Mouse (Mus musculus) midbrain, postnatal 0 days (tissue): Measurements from ENCODE around the gene Cyp2s1. TPM values are rescaled to one million over a fixed set of nuclear protein-coding genes. Genes with fewer than 3 reads are reported as not detected.
A peak's percentile ranks its signal among the peaks of the same experiment; 100 is the strongest.

Experiments used
- ATAC-seq: fragments of 200-750 bp; cut with Nextera tagmentation; 2 replicates; pipeline ENCODE4 v1.8.0; 2017; ENCODE audit warnings: moderate number of reproducible peaks, mild to moderate bottlenecking, moderate TSS enrichment, moderate library complexity; ENCODE audit not compliant: low FRiP score
- DNase-seq: peaks from one replicate; pipeline ENCODE4 v3.0.0-alpha.2; 2015; ENCODE audit warnings: low spot score
- H3K27ac ChIP-seq: fragments of 300-500 bp; sonication (generic); 2 replicates; pipeline ENCODE4 v1.5.1; 2014; ENCODE audit warnings: low read depth, mild to moderate bottlenecking, low read length, mixed read lengths
- H3K27me3 ChIP-seq: fragments of 300-500 bp; sonication (generic); 2 replicates; pipeline ENCODE4 v1.6.1; 2014; ENCODE audit warnings: low read length, control low read depth, mixed read lengths; ENCODE audit not compliant: insufficient read depth
- H3K36me3 ChIP-seq: fragments of 300-500 bp; sonication (generic); 2 replicates; pipeline ENCODE4 v1.6.1; 2014; ENCODE audit warnings: low read length, control low read depth, mixed read lengths; ENCODE audit not compliant: insufficient read depth
- H3K4me1 ChIP-seq: fragments of 300-500 bp; sonication (generic); 2 replicates; pipeline ENCODE4 v1.6.1; 2014; ENCODE audit warnings: mild to moderate bottlenecking, control low read depth, antibody characterized with exemption, low read length, mixed read lengths; ENCODE audit not compliant: insufficient read depth
- H3K4me2 ChIP-seq: fragments of 300-500 bp; sonication (generic); 2 replicates; pipeline ENCODE4 v1.6.1; 2014; ENCODE audit warnings: low read depth, mild to moderate bottlenecking, low read length, mixed read lengths; ENCODE audit not compliant: poor library complexity, severe bottlenecking
- H3K4me3 ChIP-seq: fragments of 300-500 bp; sonication (generic); 2 replicates; pipeline ENCODE4 v1.5.1; 2014; ENCODE audit warnings: low read depth, mild to moderate bottlenecking, low read length, moderate library complexity
- H3K9ac ChIP-seq: fragments of 300-500 bp; sonication (generic); replicated peaks from 2 replicates; pipeline ENCODE4 v1.6.1; 2014; ENCODE audit warnings: mild to moderate bottlenecking, low read length, moderate library complexity, mixed read lengths; ENCODE audit not compliant: poor library complexity, severe bottlenecking
- H3K9me3 ChIP-seq: fragments of 300-500 bp; sonication (generic); 2 replicates; pipeline ENCODE4 v1.6.1; 2016; ENCODE audit warnings: low read length, control low read depth
- CTCF ChIP-seq: IDR thresholded peaks from 2 replicates; pipeline ENCODE4 v1.5.1; 2016; ENCODE audit warnings: antibody characterized with exemption, mild to moderate bottlenecking
- WGBS: fragments of 180-500 bp; shearing (Covaris S2); extraction: QIAGEN DNeasy Blood & Tissue Kit; methylation state at CpG from one replicate; pipeline ENCODE4 v1.1.7; 2014; 5-methylcytosine and 5-hydroxymethylcytosine counted together
- polyA plus RNA-seq: library from polyadenylated mRNA; unstranded; fragments of >200 nt; fragmentation: Nextera tagmentation; extraction: Ambion mirVana; gene quantifications from 2 replicates; pipeline ENCODE4 v1.2.1, GENCODE M21; 2015
- total RNA-seq: library from RNA; depleted of rRNA; stranded (reverse); fragments of >200 nt; gene quantifications from 2 replicates; pipeline ENCODE4 v1.2.3, GENCODE M21; 2014

Gene Cyp2s1
- total and polyA plus RNA-seq, 2 experiments from 2014 or later: 2.5 to 3.0 TPM

DNA sequence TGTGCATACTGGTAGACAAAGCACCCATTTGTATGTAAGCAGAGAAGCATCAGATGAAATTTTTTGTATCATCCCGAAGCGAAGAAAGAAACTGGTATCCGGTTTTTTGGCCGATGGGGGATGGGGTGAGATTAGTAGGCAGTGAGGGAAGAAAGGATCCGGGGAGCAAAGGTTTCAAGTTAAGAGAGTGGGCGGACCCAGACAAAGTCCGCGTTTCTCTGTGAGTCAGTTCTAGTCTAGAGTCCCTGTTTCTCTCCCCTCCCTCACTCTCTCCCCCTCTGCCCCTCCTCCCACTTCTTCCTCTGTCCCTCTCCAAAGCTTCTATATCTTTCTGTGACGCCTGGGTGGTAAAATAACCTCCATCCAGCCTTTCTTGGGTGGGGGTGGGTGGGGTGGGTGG is 8.3 kb upstream of the Cyp2s1 start:
- H3K4me3 ChIP-seq: no peak overlapping the region
- H3K9me3 ChIP-seq: no peaks in the 10 kb centered on the region
- no peak overlapping the region for H3K9ac ChIP-seq
- no peaks in the 10 kb centered on the region for H3K4me1 ChIP-seq
- H3K4me2 ChIP-seq: no peak overlapping the region
- WGBS: 52% methylated on average over 9 of the region's 9 CpGs
- no peaks in the 10 kb centered on the region for H3K27me3 ChIP-seq
- TF ChIP-seq CTCF: no peak
- ATAC-seq (no peak), DNase-seq (no peak)
- no peaks in the 10 kb centered on the region for H3K36me3 ChIP-seq
- no peak overlapping the region for H3K27ac ChIP-seq

DNA sequence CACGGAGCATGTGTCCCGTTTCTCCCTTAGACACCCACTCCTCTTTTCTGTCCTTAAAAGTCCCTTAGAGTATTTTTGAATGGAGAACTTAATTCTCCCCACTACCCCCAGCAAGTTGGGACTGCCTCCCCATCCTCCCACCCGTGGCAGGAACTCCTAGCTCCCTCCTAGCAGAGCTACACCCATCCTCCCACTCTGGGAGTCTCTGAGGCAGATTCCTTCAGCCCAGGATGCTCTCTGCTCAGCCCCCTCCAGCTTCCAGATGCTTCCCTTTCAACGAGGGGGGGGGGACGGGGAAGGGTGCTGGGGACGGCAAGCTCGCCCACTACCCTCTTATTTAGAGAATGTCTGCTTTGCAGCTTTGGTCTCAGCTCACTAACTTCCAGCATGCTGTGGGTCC is 1.1 kb downstream of the Cyp2s1 start:
- H3K4me2 ChIP-seq: peak overlapping the region; percentile 95
- H3K27ac ChIP-seq: no peak overlapping the region
- WGBS: 34% methylated on average over 7 of the region's 7 CpGs
- no peaks in the 10 kb centered on the region for H3K9me3 ChIP-seq
- H3K27me3 ChIP-seq: no peaks in the 10 kb centered on the region
- ATAC-seq: no peak
- H3K4me1 ChIP-seq: no peaks in the 10 kb centered on the region; the same call in 1 of the 2 replicates
- H3K36me3 ChIP-seq: no peaks in the 10 kb centered on the region
- DNase-seq: no peak
- H3K9ac ChIP-seq: peak overlapping the region; percentile 69; the same call in 1 of the 2 replicates
- peak overlapping the region; percentile 54 for H3K4me3 ChIP-seq
- TF ChIP-seq CTCF: no peak

DNA sequence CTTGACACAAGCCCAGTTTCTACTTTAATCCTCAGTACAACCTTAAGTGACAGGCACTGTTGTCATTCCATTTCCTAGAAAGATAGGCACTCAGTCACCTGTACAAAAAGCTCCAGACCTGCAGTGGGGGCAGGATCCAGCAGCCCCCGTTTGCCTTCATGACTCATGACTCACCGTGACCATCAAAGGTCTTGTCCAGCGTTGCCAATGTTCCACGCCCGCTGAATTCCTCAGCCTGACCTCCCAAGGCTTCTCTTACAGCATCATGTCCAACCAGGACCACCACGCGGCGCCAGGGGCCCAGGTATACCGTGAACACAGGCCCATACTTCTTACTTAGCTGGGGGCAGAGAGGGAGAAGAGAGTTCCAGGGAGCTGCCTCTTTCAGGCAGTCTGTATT is 2.0 kb downstream of the Cyp2s1 start:
- Histone ChIP-seq H3K27me3 (no peaks in the 10 kb centered on the region), H3K9ac (no peak overlapping the region), H3K36me3 (no peaks in the 10 kb centered on the region), H3K27ac (no peak overlapping the region), H3K4me3 (no peak overlapping the region), H3K9me3 (no peaks in the 10 kb centered on the region), H3K4me1 (no peaks in the 10 kb centered on the region; the same call in 1 of the 2 replicates), H3K4me2 (no peak overlapping the region)
- no peak for DNase-seq
- WGBS: 85% methylated on average over 9 of the region's 9 CpGs
- ATAC-seq: no peak
- no peak for TF ChIP-seq CTCF

DNA sequence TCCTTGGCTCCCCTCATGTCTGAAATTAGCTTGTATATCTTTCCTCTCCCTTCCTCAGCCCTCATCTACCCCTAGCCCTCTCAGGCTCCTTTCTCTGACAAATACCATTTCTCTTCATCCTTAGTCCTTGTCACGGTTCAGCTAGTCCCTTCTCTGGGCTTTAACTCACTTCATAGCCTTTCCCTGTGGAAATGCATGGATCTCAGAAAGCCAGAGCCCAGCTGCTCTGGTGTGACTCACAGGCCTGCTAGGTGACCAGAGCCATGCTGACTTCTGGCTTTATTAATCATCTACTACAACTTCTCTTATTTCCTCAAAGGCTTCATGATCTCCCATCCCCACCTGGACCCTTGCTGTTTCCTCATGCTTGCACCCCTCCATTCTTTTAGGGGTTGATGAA is 4.5 kb downstream of the Cyp2s1 start:
- H3K4me3 ChIP-seq: no peak overlapping the region
- no peak overlapping the region for H3K27ac ChIP-seq
- no peaks in the 10 kb centered on the region for H3K36me3 ChIP-seq
- no peak for DNase-seq
- H3K9ac ChIP-seq: no peak overlapping the region
- no peak overlapping the region for H3K4me2 ChIP-seq
- H3K4me1 ChIP-seq: no peaks in the 10 kb centered on the region; the same call in 1 of the 2 replicates
- H3K27me3 ChIP-seq: no peaks in the 10 kb centered on the region
- 59% methylated on average over 1 of the region's 1 CpGs for WGBS
- no peak for TF ChIP-seq CTCF
- ATAC-seq: no peak
- H3K9me3 ChIP-seq: no peaks in the 10 kb centered on the region

DNA sequence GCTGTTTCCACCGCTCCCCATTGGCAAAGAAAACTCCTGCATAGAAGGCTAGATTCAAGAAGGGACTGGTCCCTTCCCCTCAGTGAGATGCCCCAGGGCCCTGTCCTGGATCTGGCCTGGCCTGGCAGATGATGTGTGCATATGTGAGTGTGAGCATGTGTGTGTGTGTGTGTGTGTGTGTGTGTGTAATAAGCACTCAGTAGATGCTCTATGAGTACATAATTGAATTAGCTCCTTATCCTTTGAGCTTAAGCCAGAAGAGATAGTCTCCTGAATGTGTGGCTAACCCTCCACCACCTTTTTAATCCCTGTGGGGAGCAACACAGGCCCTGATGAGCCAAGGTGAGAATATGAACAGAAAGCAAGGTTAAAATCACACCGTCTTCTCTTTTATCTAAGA is 5.0 kb downstream of the Cyp2s1 start:
- Histone ChIP-seq H3K4me3 (no peak overlapping the region), H3K27ac (no peak overlapping the region), H3K9ac (no peak overlapping the region), H3K27me3 (no peaks in the 10 kb centered on the region), H3K36me3 (no peaks in the 10 kb centered on the region), H3K4me2 (no peak overlapping the region), H3K9me3 (no peaks in the 10 kb centered on the region), H3K4me1 (no peaks in the 10 kb centered on the region; the same call in 1 of the 2 replicates)
- TF ChIP-seq CTCF: no peak
- WGBS: 70% methylated on average over 2 of the region's 2 CpGs
- DNase-seq: no peak
- ATAC-seq: no peak

DNA sequence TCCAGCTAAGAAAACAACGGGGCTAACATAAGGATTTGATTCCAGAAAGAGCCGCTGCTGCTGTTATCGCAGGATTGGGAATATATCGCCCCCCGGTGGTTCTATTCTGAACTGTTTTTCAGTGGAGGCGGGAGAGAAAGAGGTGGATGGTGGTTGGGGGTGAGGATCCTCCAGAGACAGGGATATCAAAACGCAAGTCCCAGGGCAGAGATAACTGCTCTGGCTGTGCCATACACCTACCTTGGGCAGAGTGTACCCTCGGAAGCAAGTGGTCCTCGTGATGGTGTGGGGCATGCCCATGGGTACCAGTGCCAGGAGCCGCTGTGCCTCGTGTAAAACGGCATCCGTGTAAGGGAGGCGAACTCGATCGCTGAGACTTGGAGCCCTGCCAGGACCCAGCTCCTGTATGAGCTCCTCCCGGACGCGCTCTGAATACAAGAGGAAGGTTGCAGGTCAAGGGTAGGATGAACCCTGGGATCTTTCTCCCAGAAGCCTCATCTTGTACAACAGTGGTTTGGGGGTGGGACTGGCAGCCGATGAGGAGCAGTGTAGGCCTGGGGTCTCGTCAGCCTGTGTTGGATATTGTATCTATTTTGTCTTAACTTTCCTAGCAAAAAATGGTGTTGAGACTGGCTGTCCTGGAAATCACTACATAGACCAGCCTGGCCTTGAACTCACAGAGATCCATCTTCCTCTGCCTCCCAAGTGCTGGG is 10.9 kb downstream of the Cyp2s1 start:
- Histone ChIP-seq H3K4me2 (peak overlapping the region; percentile 44), H3K9ac (peak overlapping the region; percentile 42; the same call in 1 of the 2 replicates), H3K27ac (no peak overlapping the region), H3K4me3 (peak overlapping the region; percentile 19), H3K36me3 (no peaks in the 10 kb centered on the region), H3K4me1 (0 out of 2 replicates have a peak, but pooled peaks cover 2% of the 10 kb centered on the region), H3K9me3 (no peaks in the 10 kb centered on the region), H3K27me3 (no peaks in the 10 kb centered on the region)
- ATAC-seq (peak; percentile 60), DNase-seq (peak; percentile 87)
- 15% methylated on average over 21 of the region's 21 CpGs for WGBS
- TF ChIP-seq CTCF: peak; percentile 90
